Mouse (Mus musculus) spleen, postnatal 14 days (tissue): ENCODE results near the gene B3galt2.
"Not testable (repeated sequence)": the region's sequence is repeated elsewhere in the genome, so short reads cannot be mapped to it uniquely, and the experiment has no call there.

Source experiments
- DNase-seq, 2 experiments: peaks; one replicate each; pipeline ENCODE4 v3.0.0; 2021 to 2022; ENCODE audit warnings: low spot score in 2 of 2

Gene B3galt2

GRCm38 (mm10) chr1:143640650-143641407 lies at the start of gene B3galt2:
Gene B3galt2, plus strand, starts transcription at chr1:143640664.
- no peak for DNase-seq

- no peak for DNase-seq
Measured at GRCm38 (mm10) chr1:143596864-143597263, 43.6 kb upstream of the B3galt2 start.

DNA sequence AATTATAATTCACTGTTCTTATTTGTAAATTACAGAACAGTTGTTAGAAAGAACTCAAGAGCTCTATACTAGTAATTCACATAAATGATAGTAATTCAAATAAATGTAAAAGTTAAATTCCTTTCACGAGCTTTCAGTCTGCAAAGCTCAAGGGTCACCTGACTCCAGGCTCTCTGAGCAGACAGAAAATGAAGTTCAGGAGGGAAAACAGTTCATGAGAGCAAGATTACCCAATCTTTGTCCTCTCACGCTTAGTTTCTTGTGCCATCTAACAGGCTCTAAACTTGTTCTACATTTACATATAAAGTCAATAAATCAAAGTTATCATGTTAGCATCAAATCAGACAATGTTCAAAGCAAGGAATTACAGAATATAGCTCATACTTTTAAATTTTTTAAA lies 31.6 kb upstream of the B3galt2 start:
- DNase-seq, result no peak

DNA sequence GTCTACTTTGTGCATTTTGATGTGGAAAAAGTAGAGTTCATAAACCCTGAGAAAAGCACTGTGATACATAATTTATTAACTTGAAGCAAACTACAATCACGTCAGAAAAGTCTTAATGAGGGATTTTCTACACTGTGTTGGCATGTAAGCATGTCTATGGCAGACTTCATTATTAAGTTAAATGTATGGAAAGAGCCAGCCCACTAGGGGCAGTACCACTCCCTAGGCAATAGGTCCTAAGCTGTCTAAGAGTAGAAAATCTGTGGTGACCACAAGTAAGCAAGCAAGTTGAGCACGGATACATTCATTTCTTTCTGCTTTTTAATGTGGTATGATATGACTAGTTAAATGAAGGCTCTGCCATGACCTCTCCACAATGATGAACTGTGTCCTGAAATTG lies 27.6 kb upstream of the B3galt2 start:
- DNase-seq, result no peak

GRCm38 (mm10) chr1:143619760-143620159 lies 20.7 kb upstream of the B3galt2 start:
- DNase-seq, result no peak

DNA sequence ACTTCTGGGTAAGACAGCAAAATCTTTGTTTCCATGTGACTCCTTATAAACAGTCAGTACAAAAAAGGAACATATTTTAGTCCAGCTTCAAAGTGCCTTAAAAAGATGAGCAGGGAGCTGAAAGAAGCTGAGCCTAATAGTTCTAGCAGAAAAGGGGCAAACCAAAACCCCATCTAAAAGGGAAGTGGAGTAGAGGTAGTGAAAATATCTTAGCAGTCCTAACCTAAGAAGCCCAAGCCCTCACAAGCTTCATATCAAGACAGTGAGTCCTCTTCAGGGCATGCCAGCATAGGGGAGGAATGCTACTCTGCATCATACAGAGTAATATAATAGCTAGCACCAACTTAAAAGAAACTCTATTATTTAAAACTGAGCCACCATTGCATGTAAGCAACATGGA lies 18.5 kb upstream of the B3galt2 start:
- no peak for DNase-seq

DNA sequence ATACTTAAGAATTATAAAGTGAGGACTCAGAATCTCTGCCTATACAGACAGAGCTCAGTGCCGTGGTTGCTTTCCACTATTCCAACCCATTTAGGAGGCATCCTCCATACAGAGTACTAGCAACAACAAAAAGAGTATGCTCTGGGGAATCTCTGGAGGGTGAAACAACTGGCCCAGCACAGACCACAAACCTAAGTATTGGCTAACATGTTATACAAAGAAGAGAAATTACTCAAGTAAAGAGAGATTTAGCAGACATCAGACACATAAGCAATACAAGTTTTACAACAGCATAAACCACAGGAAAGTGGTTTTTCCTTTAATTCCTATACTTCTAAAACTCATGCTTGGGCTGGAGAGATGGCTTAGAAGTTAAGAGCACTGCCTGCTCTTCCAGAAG lies 17.8 kb upstream of the B3galt2 start:
- no peak for DNase-seq

DNA sequence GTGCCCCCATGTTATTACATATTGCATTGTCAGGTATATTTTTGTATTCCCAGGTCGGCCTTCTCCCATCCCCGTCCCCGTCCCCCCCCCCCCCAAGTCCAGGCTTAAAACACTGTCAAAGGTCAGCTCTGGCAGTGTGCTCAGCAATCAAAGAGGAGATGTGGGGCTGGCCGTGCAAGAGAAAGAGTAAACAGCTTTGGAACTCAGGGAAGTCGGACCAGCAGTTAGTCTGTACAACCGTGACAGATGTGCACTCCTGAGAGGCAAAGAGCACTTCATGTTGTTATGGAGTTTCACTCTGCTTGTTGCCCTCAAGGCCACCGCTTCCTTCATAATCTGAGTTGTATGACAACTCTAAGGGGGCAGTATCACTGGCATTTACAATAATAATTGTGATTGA lies 9.1 kb upstream of the B3galt2 start:
- DNase-seq, result no peak

GRCm38 (mm10) chr1:143632361-143632760 lies 8.1 kb upstream of the B3galt2 start:
- no peak for DNase-seq

- DNase-seq, result no peak
Measured at GRCm38 (mm10) chr1:143632854-143633587, 7.4 kb upstream of the B3galt2 start.

DNA sequence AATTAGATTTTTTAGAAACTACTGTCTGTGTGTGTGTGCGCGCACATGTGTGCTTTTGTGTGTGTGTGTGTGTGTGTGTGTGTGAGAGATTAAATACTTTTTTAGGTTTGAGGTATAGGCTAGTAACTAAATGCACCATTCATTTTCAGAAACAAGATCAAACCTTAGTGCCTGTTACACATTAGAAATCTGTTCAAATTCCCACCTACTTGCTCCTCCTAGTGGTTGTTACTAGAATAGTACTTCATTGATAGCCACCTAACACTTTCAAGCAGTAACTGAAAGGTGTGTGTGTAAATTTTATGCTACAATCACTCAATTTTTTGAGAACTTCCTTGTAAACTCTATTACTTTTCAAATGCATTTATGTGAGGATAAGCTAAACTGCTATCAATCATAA lies 3.8 kb downstream of the B3galt2 start:
- DNase-seq, result no peak

DNA sequence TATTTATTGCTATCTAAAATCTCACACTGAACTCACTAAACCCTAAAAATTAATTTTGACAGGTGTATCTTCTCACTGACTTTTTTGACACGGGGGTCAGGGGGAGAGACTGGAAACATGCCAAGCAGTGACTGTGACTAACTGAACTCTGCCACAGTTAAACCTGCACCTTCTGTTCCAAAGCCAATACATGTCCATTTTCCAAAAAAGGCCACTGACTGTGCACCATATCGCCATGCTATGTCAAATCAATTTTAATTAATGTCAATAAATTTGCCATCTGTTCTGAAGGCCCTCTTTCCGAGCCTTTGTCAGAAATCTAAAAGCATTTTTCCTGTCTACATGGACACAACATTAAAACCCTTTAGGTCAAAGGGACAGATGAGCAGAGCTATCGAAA lies 4.9 kb downstream of the B3galt2 start:
- DNase-seq, result no peak

- DNase-seq, result no peak
Measured at GRCm38 (mm10) chr1:143646219-143646618, 5.8 kb downstream of the B3galt2 start.

GRCm38 (mm10) chr1:143650317-143650716 lies 9.9 kb downstream of the B3galt2 start:
- no peak for DNase-seq

- no peak for DNase-seq
Measured at GRCm38 (mm10) chr1:143653646-143654045, 13.2 kb downstream of the B3galt2 start.

- no peak for DNase-seq
Measured at GRCm38 (mm10) chr1:143663197-143663596, 22.7 kb downstream of the B3galt2 start.

DNA sequence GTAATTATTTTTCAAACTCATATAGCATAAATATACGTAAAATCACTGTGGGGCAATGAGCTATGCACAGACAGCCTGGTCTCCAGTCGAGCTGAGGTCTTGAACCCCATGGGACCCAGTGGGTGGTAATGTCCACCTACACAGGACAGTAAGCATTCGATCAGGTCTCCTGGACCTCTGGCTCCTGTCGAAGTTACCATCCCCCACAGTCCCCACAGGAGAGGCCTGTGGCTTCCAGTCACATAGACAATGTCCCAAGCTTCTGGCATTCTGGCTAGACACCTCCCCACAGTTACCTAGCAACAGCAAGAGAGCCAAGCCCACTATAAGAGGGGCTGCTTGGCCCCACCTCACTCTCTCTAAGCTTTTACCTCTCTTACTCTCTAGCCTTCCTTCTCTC lies 24.3 kb downstream of the B3galt2 start:
- not testable (repeated sequence) for DNase-seq

- DNase-seq, result no peak
Measured at GRCm38 (mm10) chr1:143675734-143676361, 35.4 kb downstream of the B3galt2 start.

DNA sequence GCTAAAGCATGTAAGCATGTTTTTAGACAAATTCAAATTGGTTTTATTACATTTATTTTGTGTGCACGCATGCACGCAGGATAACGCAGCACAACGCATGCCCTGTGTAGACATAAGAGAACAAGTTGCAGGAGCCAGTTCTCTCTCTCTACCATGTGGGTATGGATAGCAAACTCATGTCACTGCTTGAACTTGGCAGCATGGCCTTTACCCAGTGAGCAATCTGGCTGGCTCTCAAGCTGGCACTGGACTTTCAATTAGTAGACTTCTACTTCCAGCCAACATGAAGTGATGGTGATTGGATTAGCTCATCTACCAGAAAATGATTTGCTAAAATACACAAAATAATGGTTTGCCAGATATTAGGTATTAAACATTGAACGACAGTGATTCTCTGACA lies 40.6 kb downstream of the B3galt2 start:
- no peak for DNase-seq

GRCm38 (mm10) chr1:143684849-143685248 lies 44.4 kb downstream of the B3galt2 start:
- no peak for DNase-seq

- DNase-seq, result no peak
Measured at GRCm38 (mm10) chr1:143701736-143702135, 61.3 kb downstream of the B3galt2 start.

- peak; percentile 23 to 24 for DNase-seq
Measured at GRCm38 (mm10) chr1:143702141-143702740, 61.8 kb downstream of the B3galt2 start.
